Mouse (Mus musculus) testis, adult 2 months (tissue): ENCODE data around the gene Prkn.

ENCODE experiments used
- CTCF ChIP-seq: fragments of 200-500 bp; IDR thresholded peaks from 2 replicates; pipeline ENCODE4 v1.5.1; 2012; ENCODE audit warnings: low read depth, mild to moderate bottlenecking, inconsistent platforms, low read length, moderate library complexity; ENCODE audit not compliant: control insufficient read depth, insufficient read depth, insufficient replicate concordance
- POLR2A ChIP-seq: fragments of 200-500 bp; IDR thresholded peaks from 2 replicates; pipeline ENCODE4 v1.6.1; 2012; ENCODE audit warnings: low read depth, mild to moderate bottlenecking, inconsistent platforms, low read length, moderate library complexity; ENCODE audit not compliant: control insufficient read depth

DNA sequence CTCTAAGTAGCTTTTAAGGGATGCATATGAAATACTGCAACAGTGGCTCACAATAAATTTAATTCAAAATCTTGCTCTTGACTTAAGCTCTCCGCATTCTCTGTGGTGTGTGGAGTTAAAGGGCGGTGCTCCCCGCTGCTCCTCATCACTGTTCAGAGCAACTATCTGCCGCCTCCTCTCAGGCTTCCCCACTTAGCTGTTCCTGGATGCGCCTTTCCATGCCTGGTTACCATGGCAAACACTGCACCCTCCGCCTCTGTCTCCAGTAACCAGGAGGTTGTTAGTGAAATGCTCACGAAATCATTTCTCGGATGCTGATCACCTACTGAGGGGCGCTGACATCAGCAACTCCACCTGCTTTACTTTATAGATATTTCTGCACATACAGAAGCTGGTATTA is 1080.8 kb downstream of the Prkn start:
- TF ChIP-seq POLR2A, result no peak
- no peak for TF ChIP-seq CTCF
